Mouse (Mus musculus): Measurements from ENCODE around the gene Gm13276. TPM values are rescaled to one million over a fixed set of nuclear protein-coding genes. Genes with fewer than 3 reads are reported as not detected.
"Not testable (repeated sequence)": the region's sequence is repeated elsewhere in the genome, so short reads cannot be mapped to it uniquely, and the experiment has no call there.

Gm13276 gene
- polyA plus RNA-seq, 1 experiment from 2014 or later = not detected

DNA sequence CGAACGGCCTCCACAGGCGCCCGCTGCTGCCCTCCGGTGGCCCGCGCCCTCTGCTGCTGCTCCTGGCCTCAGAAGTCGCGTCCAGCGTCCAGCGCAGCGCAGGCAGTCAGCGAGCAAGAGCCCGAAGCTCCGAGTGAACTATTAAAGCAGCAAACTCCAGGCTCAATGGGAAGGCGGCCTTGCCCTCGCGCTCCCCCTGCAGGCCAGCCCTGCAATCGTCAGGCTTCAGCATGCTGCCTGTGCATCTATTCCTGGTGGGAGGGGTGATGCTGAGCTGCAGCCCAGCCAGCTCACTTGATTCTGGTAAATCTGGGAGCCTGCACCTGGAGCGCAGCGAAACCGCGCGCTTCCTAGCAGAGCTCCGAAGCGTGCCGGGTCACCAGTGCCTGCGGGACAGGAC lies 2.9 kb downstream of the Gm13276 start, which contains the start of gene Gm13277:
Gene Gm13277, plus strand, starts transcription at position 231 of the 400 bp plus-strand sequence.
- not testable (repeated sequence) for H3K9ac ChIP-seq; H3K36me3 ChIP-seq; H3K27me3 ChIP-seq (replicated peaks); H3K4me3 ChIP-seq; H3K27ac ChIP-seq (replicated peaks); H3K4me1 ChIP-seq; ATAC-seq (ENCODE audit: extremely low read depth, insufficient number of reproducible peaks, low FRiP score, low TSS enrichment); H3K9me3 ChIP-seq; H3K4me2 ChIP-seq
- WGBS = no CpG with 5 or more reads among the region's 28 CpGs

DNA sequence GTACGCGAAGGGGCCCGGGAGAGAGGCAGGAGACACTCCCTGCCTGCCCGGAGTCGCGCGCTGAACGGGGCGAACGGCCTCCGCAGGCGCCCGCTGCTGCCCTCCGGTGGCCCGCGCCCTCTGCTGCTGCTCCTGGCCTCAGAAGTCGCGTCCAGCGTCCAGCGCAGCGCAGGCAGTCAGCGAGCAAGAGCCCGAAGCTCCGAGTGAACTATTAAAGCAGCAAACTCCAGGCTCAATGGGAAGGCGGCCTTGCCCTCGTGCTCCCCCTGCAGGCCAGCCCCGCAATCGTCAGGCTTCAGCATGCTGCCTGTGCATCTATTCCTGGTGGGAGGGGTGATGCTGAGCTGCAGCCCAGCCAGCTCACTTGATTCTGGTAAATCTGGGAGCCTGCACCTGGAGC lies 5.7 kb downstream of the Gm13276 start, which contains the start of gene Gm13278:
Gene Gm13278, plus strand, starts transcription at position 301 of the 400 bp plus-strand sequence.
- H3K4me2 ChIP-seq; H3K4me3 ChIP-seq; H3K9ac ChIP-seq; H3K9me3 ChIP-seq; H3K4me1 ChIP-seq; H3K36me3 ChIP-seq; ATAC-seq (ENCODE audit: extremely low read depth, insufficient number of reproducible peaks, low FRiP score, low TSS enrichment); H3K27me3 ChIP-seq (replicated peaks); H3K27ac ChIP-seq (replicated peaks): not testable (repeated sequence)
- WGBS = no CpG with 5 or more reads among the region's 28 CpGs

DNA sequence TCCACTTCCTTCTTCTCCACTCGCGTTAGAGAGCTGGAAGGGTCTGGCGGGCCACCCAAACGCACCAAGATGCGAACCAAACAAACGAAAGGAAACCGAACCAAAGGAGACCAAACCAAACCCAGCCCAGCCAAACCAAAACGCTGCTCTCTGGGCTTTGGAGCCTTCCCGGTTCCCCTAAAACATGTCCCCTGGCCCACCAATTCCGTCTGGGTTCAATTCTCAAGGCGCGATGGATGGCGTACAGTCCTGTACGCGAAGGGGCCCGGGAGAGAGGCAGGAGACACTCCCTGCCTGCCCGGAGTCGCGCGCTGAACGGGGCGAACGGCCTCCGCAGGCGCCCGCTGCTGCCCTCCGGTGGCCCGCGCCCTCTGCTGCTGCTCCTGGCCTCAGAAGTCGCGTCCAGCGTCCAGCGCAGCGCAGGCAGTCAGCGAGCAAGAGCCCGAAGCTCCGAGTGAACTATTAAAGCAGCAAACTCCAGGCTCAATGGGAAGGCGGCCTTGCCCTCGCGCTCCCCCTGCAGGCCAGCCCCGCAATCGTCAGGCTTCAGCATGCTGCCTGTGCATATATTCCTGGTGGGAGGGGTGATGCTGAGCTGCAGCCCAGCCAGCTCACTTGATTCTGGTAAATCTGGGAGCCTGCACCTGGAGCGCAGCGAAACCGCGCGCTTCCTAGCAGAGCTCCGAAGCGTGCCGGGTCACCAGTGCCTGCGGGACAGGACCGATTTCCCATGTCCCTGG lies 8.6 kb downstream of the Gm13276 start, which contains the start of gene Gm13275:
Gene Gm13275, plus strand, starts transcription at position 552 of the 740 bp plus-strand sequence.
- H3K27me3 ChIP-seq (replicated peaks); H3K9ac ChIP-seq; H3K4me3 ChIP-seq; ATAC-seq (ENCODE audit: extremely low read depth, insufficient number of reproducible peaks, low FRiP score, low TSS enrichment); H3K27ac ChIP-seq (replicated peaks); H3K4me2 ChIP-seq; H3K4me1 ChIP-seq; H3K9me3 ChIP-seq; H3K36me3 ChIP-seq: not testable (repeated sequence)
- WGBS = 2% methylated on average over 13 of the region's 52 CpGs

DNA sequence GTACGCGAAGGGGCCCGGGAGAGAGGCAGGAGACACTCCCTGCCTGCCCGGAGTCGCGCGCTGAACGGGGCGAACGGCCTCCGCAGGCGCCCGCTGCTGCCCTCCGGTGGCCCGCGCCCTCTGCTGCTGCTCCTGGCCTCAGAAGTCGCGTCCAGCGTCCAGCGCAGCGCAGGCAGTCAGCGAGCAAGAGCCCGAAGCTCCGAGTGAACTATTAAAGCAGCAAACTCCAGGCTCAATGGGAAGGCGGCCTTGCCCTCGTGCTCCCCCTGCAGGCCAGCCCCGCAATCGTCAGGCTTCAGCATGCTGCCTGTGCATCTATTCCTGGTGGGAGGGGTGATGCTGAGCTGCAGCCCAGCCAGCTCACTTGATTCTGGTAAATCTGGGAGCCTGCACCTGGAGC lies 11.6 kb downstream of the Gm13276 start, which contains the start of gene Gm13279:
Gene Gm13279, plus strand, starts transcription at position 301 of the 400 bp plus-strand sequence.
- ATAC-seq (ENCODE audit: extremely low read depth, insufficient number of reproducible peaks, low FRiP score, low TSS enrichment); H3K9me3 ChIP-seq; H3K4me3 ChIP-seq; H3K9ac ChIP-seq; H3K27ac ChIP-seq (replicated peaks); H3K27me3 ChIP-seq (replicated peaks); H3K4me1 ChIP-seq; H3K36me3 ChIP-seq; H3K4me2 ChIP-seq: not testable (repeated sequence)
- WGBS = no CpG with 5 or more reads among the region's 28 CpGs

DNA sequence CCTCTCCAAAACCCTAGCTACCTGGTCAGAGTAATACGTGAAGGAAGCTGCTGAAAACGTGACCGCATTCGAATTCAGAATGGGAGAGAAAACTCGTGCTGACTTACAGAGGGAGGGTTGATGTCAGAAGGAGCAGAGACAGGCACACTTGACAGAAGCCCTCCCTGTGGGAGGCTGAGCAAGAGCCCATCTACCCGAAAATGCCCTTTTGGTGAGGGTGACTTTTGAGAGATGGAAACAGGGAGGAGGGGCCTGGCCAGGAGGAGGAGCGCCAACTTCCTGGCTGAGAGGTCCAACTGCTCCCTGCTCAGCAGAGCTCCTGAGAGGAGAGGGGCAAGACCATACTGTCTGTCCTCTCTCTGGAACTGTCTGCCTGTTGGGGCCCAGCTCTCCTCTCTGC lies 13.9 kb downstream of the Gm13276 start, which contains the start of gene Gm13285:
Gene Gm13285, plus strand, starts transcription at position 301 of the 400 bp plus-strand sequence.
- H3K27me3 ChIP-seq (replicated peaks); H3K27ac ChIP-seq (replicated peaks); H3K4me2 ChIP-seq; H3K9me3 ChIP-seq; H3K4me1 ChIP-seq; H3K4me3 ChIP-seq; ATAC-seq (ENCODE audit: extremely low read depth, insufficient number of reproducible peaks, low FRiP score, low TSS enrichment); H3K36me3 ChIP-seq; H3K9ac ChIP-seq: not testable (repeated sequence)
- WGBS = 19% methylated on average over 5 of the region's 7 CpGs

DNA sequence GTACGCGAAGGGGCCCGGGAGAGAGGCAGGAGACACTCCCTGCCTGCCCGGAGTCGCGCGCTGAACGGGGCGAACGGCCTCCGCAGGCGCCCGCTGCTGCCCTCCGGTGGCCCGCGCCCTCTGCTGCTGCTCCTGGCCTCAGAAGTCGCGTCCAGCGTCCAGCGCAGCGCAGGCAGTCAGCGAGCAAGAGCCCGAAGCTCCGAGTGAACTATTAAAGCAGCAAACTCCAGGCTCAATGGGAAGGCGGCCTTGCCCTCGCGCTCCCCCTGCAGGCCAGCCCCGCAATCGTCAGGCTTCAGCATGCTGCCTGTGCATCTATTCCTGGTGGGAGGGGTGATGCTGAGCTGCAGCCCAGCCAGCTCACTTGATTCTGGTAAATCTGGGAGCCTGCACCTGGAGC lies 17.4 kb downstream of the Gm13276 start, which contains the start of gene Gm13287:
Gene Gm13287, plus strand, starts transcription at position 301 of the 400 bp plus-strand sequence.
- WGBS = no CpG with 5 or more reads among the region's 29 CpGs
- H3K36me3 ChIP-seq; H3K4me3 ChIP-seq; H3K27ac ChIP-seq (replicated peaks); H3K9me3 ChIP-seq; H3K4me1 ChIP-seq; H3K9ac ChIP-seq; ATAC-seq (ENCODE audit: extremely low read depth, insufficient number of reproducible peaks, low FRiP score, low TSS enrichment): not testable (repeated sequence)
- peaks cover 10% of the 10 kb centered on the region for H3K27me3 ChIP-seq (replicated peaks)
- H3K4me2 ChIP-seq = peak within 1 kb of the TSS; percentile 49

DNA sequence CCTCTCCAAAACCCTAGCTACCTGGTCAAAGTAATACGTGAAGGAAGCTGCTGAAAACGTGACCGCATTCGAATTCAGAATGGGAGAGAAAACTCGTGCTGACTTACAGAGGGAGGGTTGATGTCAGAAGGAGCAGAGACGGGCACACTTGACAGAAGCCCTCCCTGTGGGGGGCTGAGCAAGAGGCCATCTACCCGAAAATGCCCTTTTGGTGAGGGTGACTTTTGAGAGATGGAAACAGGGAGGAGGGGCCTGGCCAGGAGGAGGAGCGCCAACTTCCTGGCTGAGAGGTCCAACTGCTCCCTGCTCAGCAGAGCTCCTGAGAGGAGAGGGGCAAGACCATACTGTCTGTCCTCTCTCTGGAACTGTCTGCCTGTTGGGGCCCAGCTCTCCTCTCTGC lies 19.7 kb downstream of the Gm13276 start, which contains the start of gene Gm13288:
Gene Gm13288, plus strand, starts transcription at position 301 of the 400 bp plus-strand sequence.
- Histone ChIP-seq H3K27me3 (replicated peaks) (peaks cover 15% of the 10 kb centered on the region), H3K4me2 (0 out of 2 replicates have a peak within 1 kb of the TSS, but pooled peaks have one; percentile 36), H3K4me3 (peak within 1 kb of the TSS; percentile 30)
- not testable (repeated sequence) for ATAC-seq (ENCODE audit: extremely low read depth, insufficient number of reproducible peaks, low FRiP score, low TSS enrichment); H3K9me3 ChIP-seq; H3K4me1 ChIP-seq; H3K27ac ChIP-seq (replicated peaks); H3K9ac ChIP-seq; H3K36me3 ChIP-seq
- no CpG with 5 or more reads among the region's 8 CpGs for WGBS

DNA sequence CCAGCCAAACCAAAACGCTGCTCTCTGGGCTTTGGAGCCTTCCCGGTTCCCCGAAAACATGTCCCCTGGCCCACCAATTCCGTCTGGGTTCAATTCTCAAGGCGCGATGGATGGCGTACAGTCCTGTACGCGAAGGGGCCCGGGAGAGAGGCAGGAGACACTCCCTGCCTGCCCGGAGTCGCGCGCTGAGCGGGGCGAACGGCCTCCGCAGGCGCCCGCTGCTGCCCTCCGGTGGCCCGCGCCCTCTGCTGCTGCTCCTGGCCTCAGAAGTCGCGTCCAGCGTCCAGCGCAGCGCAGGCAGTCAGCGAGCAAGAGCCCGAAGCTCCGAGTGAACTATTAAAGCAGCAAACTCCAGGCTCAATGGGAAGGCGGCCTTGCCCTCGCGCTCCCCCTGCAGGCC lies 20.3 kb downstream of the Gm13276 start:
- not testable (repeated sequence) for H3K36me3 ChIP-seq; H3K27ac ChIP-seq (replicated peaks); H3K9me3 ChIP-seq; H3K9ac ChIP-seq; H3K4me1 ChIP-seq; ATAC-seq (ENCODE audit: extremely low read depth, insufficient number of reproducible peaks, low FRiP score, low TSS enrichment)
- 0% methylated on average over 14 of the region's 34 CpGs for whole genome bisulfite sequencing
- Histone ChIP-seq H3K27me3 (replicated peaks) (peaks cover 15% of the 10 kb centered on the region), H3K4me2 (0 out of 2 replicates have a peak overlapping the region, but pooled peaks have one; percentile 36), H3K4me3 (peak overlapping the region; percentile 30)

DNA sequence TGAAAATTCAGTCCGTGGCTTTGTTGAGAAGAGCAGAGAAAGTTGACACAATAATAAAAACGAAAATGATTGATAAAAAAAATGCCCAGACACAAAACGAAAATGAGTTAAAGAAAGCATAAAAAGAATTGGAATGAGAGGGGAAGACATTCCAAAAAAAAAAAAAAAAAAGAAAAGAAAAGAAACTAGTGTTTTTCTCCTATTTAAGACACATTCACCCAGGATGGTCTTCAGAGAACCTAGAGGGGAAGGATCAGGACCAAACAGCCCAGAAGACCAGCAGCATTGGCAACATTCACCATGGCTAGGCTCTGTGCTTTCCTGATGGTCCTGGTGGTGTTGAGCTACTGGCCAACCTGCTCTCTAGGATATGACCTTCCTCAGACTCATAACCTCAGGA lies 30.4 kb downstream of the Gm13276 start, which contains the start of gene Ifna7:
Gene Ifna7, plus strand, starts transcription at position 301 of the 400 bp plus-strand sequence.
- ATAC-seq (ENCODE audit: extremely low read depth, insufficient number of reproducible peaks, low FRiP score, low TSS enrichment) = no peak
- Histone ChIP-seq H3K9ac (no peak within 1 kb of the TSS), H3K27ac (replicated peaks) (no peak within 1 kb of the TSS), H3K4me3 (no peak within 1 kb of the TSS), H3K4me2 (no peak within 1 kb of the TSS), H3K36me3 (no peaks in the 10 kb centered on the region), H3K27me3 (replicated peaks) (peaks cover 4% of the 10 kb centered on the region; the same call in 1 of the 2 replicates), H3K9me3 (no peaks in the 10 kb centered on the region), H3K4me1 (no peaks in the 10 kb centered on the region)
- WGBS = 46% methylated on average over 3 of the region's 3 CpGs

DNA sequence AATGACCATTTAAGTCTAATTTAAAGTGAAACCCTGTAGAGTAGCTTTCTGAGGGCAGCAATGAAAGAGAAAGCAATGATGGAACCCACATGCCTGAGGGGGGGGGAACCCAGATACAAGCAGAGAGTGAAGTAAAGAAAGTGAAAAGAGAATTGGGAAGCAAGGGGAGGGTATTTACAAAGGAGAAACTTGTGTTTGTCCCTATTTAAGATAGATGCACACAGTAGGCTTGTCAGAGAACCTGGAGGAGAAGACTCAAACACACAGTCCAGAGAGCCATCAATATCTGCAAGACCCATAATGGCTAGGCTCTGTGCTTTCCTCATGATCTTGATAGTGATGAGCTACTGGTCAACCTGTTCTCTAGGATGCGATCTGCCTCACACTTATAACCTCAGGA lies 34.1 kb downstream of the Gm13276 start, which contains the start of gene Ifna11:
Gene Ifna11, plus strand, starts transcription at position 301 of the 400 bp plus-strand sequence.
- H3K4me3 ChIP-seq = no peak within 1 kb of the TSS
- H3K27me3 ChIP-seq (replicated peaks) = peaks cover 4% of the 10 kb centered on the region; the same call in 1 of the 2 replicates
- H3K4me1 ChIP-seq = no peaks in the 10 kb centered on the region
- H3K9ac ChIP-seq = no peak within 1 kb of the TSS
- 66% methylated on average over 1 of the region's 1 CpGs for WGBS
- no peak within 1 kb of the TSS for H3K4me2 ChIP-seq
- H3K36me3 ChIP-seq = no peaks in the 10 kb centered on the region
- no peaks in the 10 kb centered on the region for H3K9me3 ChIP-seq
- no peak within 1 kb of the TSS for H3K27ac ChIP-seq (replicated peaks)
- no peak for ATAC-seq (ENCODE audit: extremely low read depth, insufficient number of reproducible peaks, low FRiP score, low TSS enrichment)

DNA sequence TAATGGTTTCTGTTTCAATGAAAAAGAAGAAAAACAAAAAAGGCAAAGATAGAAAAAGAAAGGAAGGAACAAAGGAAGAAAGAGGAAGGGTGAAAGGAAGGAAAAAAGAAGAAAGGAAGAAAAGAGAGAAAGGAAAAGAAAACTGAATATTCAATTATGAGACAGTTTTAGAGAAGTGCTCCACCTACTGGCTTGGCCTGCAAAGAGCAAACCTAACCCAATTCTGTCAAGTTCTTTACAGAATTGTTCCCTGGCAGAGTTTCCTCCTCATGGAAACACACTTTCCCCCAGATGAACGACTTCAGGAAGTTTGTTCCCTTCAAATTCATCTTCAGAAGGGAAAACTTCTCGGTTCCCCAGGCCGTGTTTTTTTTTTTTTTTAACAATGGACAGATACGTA lies 37.5 kb downstream of the Gm13276 start:
- H3K9me3 ChIP-seq = no peaks in the 10 kb centered on the region
- H3K4me3 ChIP-seq = no peak overlapping the region
- 23% methylated on average over 4 of the region's 4 CpGs for WGBS
- H3K27me3 ChIP-seq (replicated peaks) = no peaks in the 10 kb centered on the region; the same call in 1 of the 2 replicates
- no peak for ATAC-seq (ENCODE audit: extremely low read depth, insufficient number of reproducible peaks, low FRiP score, low TSS enrichment)
- H3K4me1 ChIP-seq = no peaks in the 10 kb centered on the region
- H3K4me2 ChIP-seq = no peak overlapping the region
- no peaks in the 10 kb centered on the region for H3K36me3 ChIP-seq
- H3K9ac ChIP-seq = no peak overlapping the region
- no peak overlapping the region for H3K27ac ChIP-seq (replicated peaks)
